Mouse (Mus musculus) testis, adult 2 months (tissue): ENCODE measurements around the gene Arhgef5. TPM values are rescaled to one million over a fixed set of nuclear protein-coding genes. Genes with fewer than 3 reads are reported as not detected.

Source experiments
- H3K27ac ChIP-seq: fragments of 200-500 bp; 2 replicates; pipeline ENCODE4 v1.5.1; 2012; ENCODE audit warnings: low read depth, low read length; ENCODE audit not compliant: control insufficient read depth, insufficient read depth
- H3K27me3 ChIP-seq: fragments of 200-500 bp; 2 replicates; pipeline ENCODE4 v1.6.1; 2012; ENCODE audit warnings: mild to moderate bottlenecking, low read length, moderate library complexity; ENCODE audit not compliant: control insufficient read depth, insufficient read depth
- H3K36me3 ChIP-seq: fragments of 200-500 bp; 2 replicates; pipeline ENCODE4 v1.6.1; 2012; ENCODE audit warnings: mild to moderate bottlenecking, low read length; ENCODE audit not compliant: control insufficient read depth, insufficient read depth
- H3K4me1 ChIP-seq: fragments of 200-500 bp; 2 replicates; pipeline ENCODE4 v1.6.1; 2012; ENCODE audit warnings: low read length; ENCODE audit not compliant: control insufficient read depth, insufficient read depth
- H3K4me3 ChIP-seq: fragments of 200-500 bp; 2 replicates; pipeline ENCODE4 v1.5.1; 2012; ENCODE audit warnings: low read depth, mild to moderate bottlenecking, low read length, moderate library complexity, mixed read lengths; ENCODE audit not compliant: control insufficient read depth
- CTCF ChIP-seq: fragments of 200-500 bp; IDR thresholded peaks from 2 replicates; pipeline ENCODE4 v1.5.1; 2012; ENCODE audit warnings: low read depth, mild to moderate bottlenecking, inconsistent platforms, low read length, moderate library complexity; ENCODE audit not compliant: control insufficient read depth, insufficient read depth, insufficient replicate concordance
- POLR2A ChIP-seq: fragments of 200-500 bp; IDR thresholded peaks from 2 replicates; pipeline ENCODE4 v1.6.1; 2012; ENCODE audit warnings: low read depth, mild to moderate bottlenecking, inconsistent platforms, low read length, moderate library complexity; ENCODE audit not compliant: control insufficient read depth
- polyA plus RNA-seq: library from polyadenylated mRNA; depleted of rRNA; stranded (reverse); fragments of >200 nt; gene quantifications from 2 replicates; pipeline ENCODE4 v1.2.3, GENCODE M21; 2012; rRNA removed

Gene Arhgef5
- polyA plus RNA-seq, 1 experiment, result 1.5 TPM

DNA sequence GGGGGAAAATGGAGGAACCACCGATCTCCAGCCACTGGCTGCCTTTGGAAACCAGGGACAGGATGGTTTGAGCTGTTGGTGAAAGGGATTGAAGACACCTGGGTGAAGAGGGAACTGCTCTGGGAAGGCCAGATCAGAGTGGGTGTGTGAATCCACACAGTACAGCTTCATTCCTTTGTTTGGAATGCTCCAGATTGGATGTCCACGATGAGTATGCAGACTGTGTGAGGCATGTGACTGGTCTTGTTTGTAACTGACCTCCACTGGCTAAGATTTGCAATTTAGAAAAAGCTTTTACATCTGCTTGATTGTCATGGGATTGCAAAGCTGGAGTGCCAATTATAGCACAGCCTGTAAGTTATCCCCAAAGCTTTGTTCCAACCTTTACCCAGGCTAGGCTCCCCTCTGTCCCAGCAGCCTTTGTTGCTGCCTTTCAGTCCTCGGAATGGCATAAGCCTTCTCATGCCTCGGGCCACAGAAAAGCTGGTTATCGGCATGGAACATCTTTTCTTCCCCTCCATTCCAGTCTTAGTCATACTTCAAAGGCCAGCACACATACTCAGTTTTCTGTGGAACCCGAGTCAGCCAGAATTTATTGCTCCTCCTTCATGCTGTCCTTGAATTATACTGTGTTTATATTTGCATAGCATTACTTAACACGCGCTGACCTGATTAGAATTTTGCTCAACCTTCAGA is 47.7 kb downstream of the Arhgef5 start:
- no peaks in the 10 kb centered on the region for H3K36me3 ChIP-seq

DNA sequence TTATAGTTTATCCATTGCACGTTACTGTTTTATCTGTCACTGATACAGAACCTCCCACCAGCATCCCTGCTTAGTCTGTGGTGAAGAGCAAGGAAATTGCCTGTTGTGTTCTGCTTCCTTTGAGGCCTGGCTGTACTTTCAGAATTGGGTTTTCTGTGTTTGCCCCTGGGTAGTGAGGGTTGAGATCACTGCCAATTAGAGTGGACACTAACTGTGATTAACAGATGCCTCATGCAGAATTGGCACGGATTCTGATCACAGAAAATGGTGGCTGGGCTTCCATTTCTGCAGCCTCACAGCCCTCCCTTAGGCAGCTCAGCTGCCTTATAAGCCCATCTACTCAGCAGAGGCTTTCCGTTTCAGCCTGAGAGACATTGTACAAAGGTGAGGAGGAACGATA is 68.1 kb downstream of the Arhgef5 start:
- Histone ChIP-seq H3K27ac (no peak overlapping the region), H3K4me1 (no peaks in the 10 kb centered on the region), H3K36me3 (no peaks in the 10 kb centered on the region), H3K27me3 (no peaks in the 10 kb centered on the region), H3K4me3 (no peak overlapping the region)
- no peak for TF ChIP-seq POLR2A
- no peak for TF ChIP-seq CTCF

More for the DNA sequence above, 47.7 kb downstream of the Arhgef5 start:
- no peak for TF ChIP-seq POLR2A
- no peak for TF ChIP-seq CTCF
- Histone ChIP-seq H3K4me1 (peaks cover 8% of the 10 kb centered on the region), H3K4me3 (no peak overlapping the region), H3K27ac (no peak overlapping the region), H3K27me3 (no peaks in the 10 kb centered on the region)

DNA sequence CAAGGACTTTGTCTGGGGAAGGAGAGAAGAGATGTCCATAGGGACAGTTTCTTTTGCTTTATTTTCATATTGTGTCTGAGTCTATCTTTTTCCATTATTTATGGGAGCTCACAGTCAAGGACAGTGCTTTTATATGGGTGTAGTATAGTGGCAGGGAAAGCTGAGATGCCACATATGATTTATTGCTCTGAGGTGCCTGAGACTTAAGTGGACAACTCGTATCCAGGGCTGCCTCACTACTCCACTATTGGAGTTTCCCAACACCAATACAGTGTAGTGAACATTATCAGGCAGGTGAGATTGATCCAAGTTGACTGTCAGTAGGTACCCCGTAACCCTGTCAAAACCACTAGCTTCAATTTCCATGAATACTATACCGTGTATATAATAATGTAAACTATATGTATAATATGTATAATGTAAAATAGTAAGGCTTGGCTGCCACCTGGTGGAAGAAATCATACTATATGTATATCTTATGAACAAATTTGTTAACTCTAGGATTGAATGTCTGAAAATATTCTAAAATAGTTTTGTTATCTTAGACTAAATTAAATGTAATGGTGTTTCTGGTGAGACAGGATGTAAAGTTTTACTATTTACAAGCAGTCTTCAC is 70.3 kb downstream of the Arhgef5 start:
- no peak for TF ChIP-seq CTCF
- no peak for TF ChIP-seq POLR2A
- H3K27me3 ChIP-seq, result no peaks in the 10 kb centered on the region
- H3K36me3 ChIP-seq, result no peaks in the 10 kb centered on the region
- H3K4me3 ChIP-seq, result no peak overlapping the region
- H3K4me1 ChIP-seq, result no peaks in the 10 kb centered on the region
- H3K27ac ChIP-seq, result no peak overlapping the region

DNA sequence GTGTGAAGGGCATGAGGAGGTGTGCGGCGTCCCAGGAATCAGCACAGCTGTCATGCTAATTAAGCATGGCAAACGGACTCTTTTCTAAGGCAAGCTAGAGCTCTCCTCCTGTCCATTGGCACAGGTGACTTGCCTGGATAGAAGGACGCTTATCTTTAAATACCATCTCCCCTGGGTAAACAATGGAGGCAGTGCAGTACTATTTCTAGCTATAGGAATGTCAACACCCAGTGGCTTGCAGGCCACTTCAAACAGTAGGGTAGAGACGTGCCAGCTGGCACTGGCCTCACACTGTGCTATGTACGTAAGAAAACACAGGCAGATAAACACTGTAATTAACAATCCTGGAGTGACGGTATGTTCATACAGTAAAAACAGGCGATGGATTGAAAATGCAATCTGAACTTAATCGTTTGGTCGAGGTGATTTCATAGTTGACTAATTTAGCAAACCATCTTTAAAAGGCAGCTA is 72.1 kb downstream of the Arhgef5 start:
- Histone ChIP-seq H3K27me3 (no peaks in the 10 kb centered on the region), H3K4me1 (no peaks in the 10 kb centered on the region), H3K27ac (no peak overlapping the region), H3K36me3 (no peaks in the 10 kb centered on the region), H3K4me3 (no peak overlapping the region)
- TF ChIP-seq CTCF (no peak), POLR2A (no peak)

DNA sequence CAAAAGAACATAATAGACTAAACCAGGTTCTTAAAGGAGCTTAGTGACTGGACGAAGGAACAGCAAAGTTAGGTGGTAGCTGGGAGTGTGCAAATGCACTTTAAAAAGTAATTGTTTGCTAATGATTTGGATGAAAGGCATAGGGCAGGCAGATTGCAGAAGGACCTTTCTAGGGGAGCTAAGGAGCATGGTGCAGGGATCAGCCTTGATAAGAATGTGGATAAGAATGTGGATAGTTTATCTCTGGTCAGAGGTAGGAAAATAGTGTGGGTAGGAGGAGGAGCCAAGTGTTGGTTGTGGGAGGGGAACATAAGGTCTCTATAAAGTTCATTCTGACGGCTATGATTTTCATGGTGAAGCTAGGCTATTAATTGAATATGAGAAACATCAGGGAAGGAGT is 73.4 kb downstream of the Arhgef5 start:
- H3K4me1 ChIP-seq, result no peaks in the 10 kb centered on the region
- H3K4me3 ChIP-seq, result no peak overlapping the region
- no peaks in the 10 kb centered on the region for H3K36me3 ChIP-seq
- TF ChIP-seq POLR2A (no peak), CTCF (no peak)
- no peaks in the 10 kb centered on the region for H3K27me3 ChIP-seq
- no peak overlapping the region for H3K27ac ChIP-seq

Other genes starting within 250 kb of the Arhgef5 start
- not detected in 2 replicates for gene Olfr441, start 159.2 kb upstream of the Arhgef5 start, polyA plus RNA-seq
- gene Olfr237-ps1, start 119.0 kb upstream of the Arhgef5 start, polyA plus RNA-seq, result 0.17 and 0.21 TPM in 2 replicates
- 0.20 TPM in 1 of 2 replicates, not detected in the other for gene Olfr437, start 102.3 kb upstream of the Arhgef5 start, polyA plus RNA-seq
- gene Olfr13, start 93.4 kb upstream of the Arhgef5 start, polyA plus RNA-seq, result 0.02 and 0.05 TPM in 2 replicates
- not detected in 2 replicates for gene Olfr435, start 68.4 kb upstream of the Arhgef5 start, polyA plus RNA-seq
- gene Olfr434, start 52.6 kb upstream of the Arhgef5 start, polyA plus RNA-seq, result not detected in 2 replicates
- gene Olfr47, start 34.1 kb upstream of the Arhgef5 start, polyA plus RNA-seq, result not detected in 2 replicates
- 0.16 and 0.17 TPM in 2 replicates for gene Nobox, start 44.0 kb downstream of the Arhgef5 start, polyA plus RNA-seq